Mouse (Mus musculus) E14TG2a.4 (cell line): ENCODE measurements at regions not wholly inside any gene's neighbourhood (a gene's known extent, or its start where the extent isn't known, plus 50 kb on each side); places are given as distances from the start of the nearest gene placed in this dataset.

Experiments
- CTCF ChIP-seq: conservative IDR thresholded peaks from 2 replicates; pipeline ENCODE4 v1.5.1; 2014; ENCODE audit warnings: low read length
- NANOG ChIP-seq: IDR thresholded peaks from 2 replicates; pipeline ENCODE4 v1.6.1; 2014; ENCODE audit warnings: borderline replicate concordance, low read length, mixed read lengths

DNA sequence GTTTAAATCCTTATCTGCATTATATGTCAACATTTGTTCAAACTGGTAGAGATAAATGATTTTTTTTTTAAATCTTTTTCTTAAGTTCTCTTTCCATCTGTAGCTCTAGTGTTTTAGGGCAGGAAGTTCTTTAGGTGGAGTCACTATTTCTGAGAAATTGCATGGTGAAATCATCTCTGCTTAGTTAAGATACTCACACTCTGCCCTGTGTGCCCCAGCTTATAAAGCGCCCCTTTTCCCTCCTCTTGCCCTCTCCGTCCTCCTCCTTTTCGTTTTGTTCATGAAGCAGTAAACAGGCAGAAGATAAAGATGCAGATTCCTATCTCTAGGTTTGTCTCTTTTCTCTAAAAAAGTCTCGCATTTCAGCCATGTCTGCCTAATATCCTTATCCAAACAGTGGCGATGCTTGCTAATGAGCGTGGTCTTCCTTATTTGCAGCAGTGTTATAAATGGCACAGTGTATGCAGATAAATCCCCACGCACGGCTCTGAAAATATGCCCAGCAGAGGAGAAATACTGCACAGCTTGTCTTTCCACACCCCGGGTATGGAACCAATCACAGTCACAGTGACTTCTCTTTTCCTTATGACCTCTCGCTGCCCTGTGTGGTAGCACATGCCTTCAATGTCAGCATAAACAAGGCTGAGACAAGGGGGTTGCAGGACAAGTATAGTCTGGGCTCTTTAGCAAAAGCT lies 852.7 kb downstream of the 5730522E02Rik start:
- TF ChIP-seq CTCF (no peak), NANOG (no peak)
